Mouse (Mus musculus): Measurements from ENCODE around the gene Bbx.

DNA sequence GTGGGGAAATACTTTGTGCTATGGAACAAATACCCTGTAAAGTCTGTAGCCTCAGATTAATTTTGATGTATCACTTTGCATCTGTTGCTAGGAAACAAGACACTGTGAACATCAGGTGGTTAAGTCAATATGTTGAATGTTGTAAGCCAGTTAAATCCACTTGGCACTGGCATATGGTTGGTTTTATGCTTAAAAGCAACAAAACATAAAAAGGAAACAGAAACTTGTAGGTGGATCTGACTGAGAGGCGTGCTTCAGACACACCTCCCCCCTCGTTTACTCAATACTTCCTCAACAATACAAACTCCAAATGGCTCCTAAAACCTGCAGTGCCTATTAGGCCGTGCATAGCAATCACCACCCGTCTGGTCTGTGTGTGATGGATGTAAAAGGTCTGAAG lies 236.1 kb downstream of the Bbx start:
- TF ChIP-seq CTCF (IDR thresholded peaks at IDR 0.05; ENCODE audit: borderline replicate concordance, control insufficient read depth, extremely low read depth, insufficient read depth, low read length, poor library complexity) (no peak), POLR2A (IDR thresholded peaks at IDR 0.05; ENCODE audit: control insufficient read depth, extremely low read depth, insufficient read depth, low read length, poor library complexity) (no peak)
